Mouse (Mus musculus) olfactory bulb, adult 2 months (tissue): ENCODE results near the gene Gm10518.

Experiments used
- CTCF ChIP-seq: fragments of 200-500 bp; IDR thresholded peaks from 2 replicates; pipeline ENCODE4 v1.5.1; 2012; ENCODE audit warnings: low read depth, mild to moderate bottlenecking, low read length, moderate library complexity; ENCODE audit not compliant: insufficient read depth
- POLR2A ChIP-seq: fragments of 200-500 bp; IDR thresholded peaks from 2 replicates; pipeline ENCODE4 v1.6.1; 2012; ENCODE audit warnings: mild to moderate bottlenecking, low read depth, low read length, moderate library complexity; ENCODE audit not compliant: insufficient read depth

GRCm38 (mm10) chr1:179756477-179756876 lies 46.7 kb upstream of the Gm10518 start:
- TF ChIP-seq CTCF = no peak
- no peak for TF ChIP-seq POLR2A
